Mouse (Mus musculus) cortical plate, adult 2 months (tissue): ENCODE data around the gene Rcan1. TPM values are rescaled to one million over a fixed set of nuclear protein-coding genes. Genes with fewer than 3 reads are reported as not detected.

Experiments used
- H3K27ac ChIP-seq: fragments of 200-500 bp; 2 replicates; pipeline ENCODE4 v1.5.1; 2012; ENCODE audit warnings: low read length, control low read depth, inconsistent platforms; ENCODE audit not compliant: insufficient read depth
- H3K4me1 ChIP-seq: fragments of 200-500 bp; 2 replicates; pipeline ENCODE4 v1.6.1; 2011; ENCODE audit warnings: low read length; ENCODE audit not compliant: control insufficient read depth, insufficient read depth
- H3K4me3 ChIP-seq: fragments of 200-500 bp; 2 replicates; pipeline ENCODE4 v1.5.1; 2011; ENCODE audit warnings: mild to moderate bottlenecking, low read length, control low read depth; ENCODE audit not compliant: insufficient read depth
- CTCF ChIP-seq: fragments of 200-500 bp; IDR thresholded peaks from 2 replicates; pipeline ENCODE4 v1.5.1; 2011; ENCODE audit warnings: mild to moderate bottlenecking, control low read depth, low read length; ENCODE audit not compliant: insufficient read depth; ENCODE audit errors: extremely low read depth
- POLR2A ChIP-seq: fragments of 200-500 bp; IDR thresholded peaks from 2 replicates; pipeline ENCODE4 v1.6.1; 2011; ENCODE audit warnings: mild to moderate bottlenecking, low read length, control low read depth; ENCODE audit not compliant: insufficient read depth; ENCODE audit errors: extremely low read depth
- polyA plus RNA-seq: library from polyadenylated mRNA; depleted of rRNA; stranded (reverse); fragments of >200 nt; gene quantifications from 2 replicates; pipeline ENCODE4 v1.2.3, GENCODE M21; 2012

Rcan1 gene
- polyA plus RNA-seq, 1 experiment, result 50.9 TPM

DNA sequence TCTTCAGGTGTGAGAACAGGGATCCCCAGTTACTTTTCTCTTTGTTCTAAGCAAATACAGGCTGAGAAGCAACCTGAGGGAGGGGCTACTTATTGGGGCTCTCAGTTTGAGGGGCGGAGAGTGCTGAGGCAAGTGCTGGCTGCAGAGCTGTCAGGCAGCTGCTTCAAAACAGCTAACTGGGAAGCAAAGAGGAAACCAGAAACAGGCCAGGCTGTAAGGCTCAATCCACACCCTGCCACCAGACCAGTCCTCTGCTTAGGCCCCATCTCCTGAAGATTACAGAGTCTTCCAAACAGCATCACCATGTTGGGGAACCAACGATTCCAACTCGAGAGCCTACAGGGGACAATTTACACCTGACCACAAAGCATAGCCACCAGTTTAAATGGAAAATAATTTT lies 2.2 kb upstream of the Rcan1 start:
- TF ChIP-seq POLR2A (no peak), CTCF (no peak)
- H3K27ac ChIP-seq, result no peak overlapping the region
- H3K4me1 ChIP-seq, result no peaks in the 10 kb centered on the region
- H3K4me3 ChIP-seq, result no peak overlapping the region

DNA sequence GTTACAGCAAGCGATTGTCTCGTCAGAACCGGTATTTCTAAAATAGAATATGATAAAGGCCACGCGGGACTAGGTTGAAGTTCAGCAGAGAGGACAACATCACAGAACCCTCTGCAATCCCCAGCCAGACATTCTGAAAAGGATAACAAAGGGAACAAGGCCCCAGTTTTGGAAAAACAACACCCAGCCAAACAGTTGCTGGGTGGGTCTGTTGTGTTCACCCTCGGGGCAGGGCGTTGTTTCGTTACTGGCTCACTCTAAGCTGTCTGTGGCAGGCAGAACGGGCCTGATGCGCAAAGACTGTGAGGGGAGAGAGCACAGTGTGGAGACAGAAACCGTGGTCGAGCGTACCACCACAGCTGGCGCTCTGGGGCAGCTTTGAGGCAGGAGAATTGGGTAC lies 2.2 kb downstream of the Rcan1 start:
- H3K4me1 ChIP-seq, result peaks cover 6% of the 10 kb centered on the region; the same call in 1 of the 2 replicates
- no peak for TF ChIP-seq CTCF
- no peak for TF ChIP-seq POLR2A
- H3K27ac ChIP-seq, result no peak overlapping the region
- H3K4me3 ChIP-seq, result no peak overlapping the region

DNA sequence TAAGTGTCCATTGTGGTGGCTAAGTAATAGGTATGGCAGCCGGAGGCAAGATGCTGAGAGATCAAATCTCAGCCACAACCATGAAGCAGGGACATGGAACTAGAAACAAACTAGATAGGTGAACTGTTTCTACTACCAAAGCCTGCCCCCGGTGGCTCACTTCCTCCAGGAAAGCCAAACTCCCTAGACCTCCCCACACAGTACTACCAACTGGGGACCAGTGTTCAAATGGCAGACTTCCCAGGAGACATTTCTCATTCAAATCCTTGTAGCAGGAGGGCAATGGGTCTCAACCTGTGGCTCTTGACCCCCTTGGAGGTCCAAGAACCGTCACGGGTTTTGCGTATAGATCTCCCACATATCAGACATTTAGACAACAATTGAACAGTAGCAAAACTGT lies 3.6 kb downstream of the Rcan1 start:
- Histone ChIP-seq H3K4me3 (no peak overlapping the region), H3K27ac (no peak overlapping the region), H3K4me1 (peaks cover 6% of the 10 kb centered on the region)
- no peak for TF ChIP-seq POLR2A
- no peak for TF ChIP-seq CTCF

DNA sequence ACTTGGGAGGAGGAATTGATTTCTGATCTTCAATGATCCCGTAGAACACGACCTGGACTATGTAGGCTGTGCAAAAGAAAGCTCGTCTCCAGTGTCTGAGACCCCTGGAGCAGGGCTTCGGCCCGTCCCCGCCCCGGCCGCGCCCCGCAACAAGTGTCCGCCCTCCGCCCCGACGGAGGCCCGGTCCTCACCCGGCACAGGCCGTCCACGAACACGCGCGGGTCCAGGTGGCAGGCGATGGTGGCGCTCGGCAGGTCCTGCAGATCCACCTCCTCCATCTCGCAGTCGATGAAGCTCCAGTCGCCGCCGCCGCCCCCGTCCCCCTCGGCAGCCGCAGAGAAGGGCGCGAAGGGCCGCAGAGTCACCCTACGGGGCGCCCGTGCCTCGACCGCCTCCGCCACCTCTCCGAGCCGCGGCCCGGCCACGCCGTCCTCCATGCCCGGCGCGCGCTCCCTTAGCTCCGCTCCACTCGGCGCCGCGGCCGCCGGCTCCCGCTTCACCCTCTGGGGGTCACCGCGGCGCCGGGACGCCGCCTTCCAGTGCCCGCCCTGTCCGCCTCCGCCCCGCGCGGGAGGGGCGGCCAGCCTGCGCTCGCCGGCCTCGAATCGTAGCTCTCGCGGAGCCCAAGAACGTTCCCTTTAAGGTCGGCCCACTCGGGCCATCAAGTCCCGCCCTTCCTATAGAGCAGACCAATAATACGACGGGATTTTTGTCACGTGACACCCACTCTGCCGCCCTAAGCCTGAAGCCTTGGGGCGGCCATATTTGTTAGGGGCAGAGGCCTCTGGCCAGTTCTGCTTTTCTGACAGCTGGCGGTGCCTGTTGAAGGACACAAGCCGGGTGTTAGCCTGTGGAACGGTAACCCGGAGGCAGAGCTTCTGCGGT lies 4.8 kb downstream of the Rcan1 start:
- TF ChIP-seq CTCF (no peak), POLR2A (peak; percentile 43; the same call in 1 of the 2 replicates)
- peak overlapping the region; percentile 48 for H3K27ac ChIP-seq
- H3K4me3 ChIP-seq, result peak overlapping the region; percentile 73
- H3K4me1 ChIP-seq, result peaks cover 6% of the 10 kb centered on the region

DNA sequence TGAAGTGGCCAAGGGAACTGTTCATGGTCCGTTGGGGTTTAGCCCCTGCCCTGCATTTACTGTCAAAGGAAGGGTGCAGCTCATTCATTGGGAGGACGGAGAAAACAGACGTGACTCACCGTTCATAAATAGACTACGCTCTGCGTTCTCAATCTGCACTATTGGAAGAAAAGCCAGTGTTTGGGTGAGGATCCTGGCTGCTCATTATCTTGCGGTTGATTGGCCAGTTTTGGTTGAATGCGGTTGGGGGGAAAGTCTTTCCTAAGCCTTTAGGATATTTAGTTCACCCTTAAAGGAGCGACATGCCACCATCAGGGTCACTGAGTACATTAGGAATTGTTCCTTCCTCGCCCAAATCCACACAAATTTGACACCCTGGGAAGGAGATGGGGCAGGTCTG lies 5.4 kb downstream of the Rcan1 start:
- TF ChIP-seq POLR2A, result no peak
- no peak for TF ChIP-seq CTCF
- Histone ChIP-seq H3K27ac (0 out of 2 replicates have a peak overlapping the region, but pooled peaks have one; percentile 48), H3K4me1 (peaks cover 9% of the 10 kb centered on the region), H3K4me3 (peak overlapping the region; percentile 73)

DNA sequence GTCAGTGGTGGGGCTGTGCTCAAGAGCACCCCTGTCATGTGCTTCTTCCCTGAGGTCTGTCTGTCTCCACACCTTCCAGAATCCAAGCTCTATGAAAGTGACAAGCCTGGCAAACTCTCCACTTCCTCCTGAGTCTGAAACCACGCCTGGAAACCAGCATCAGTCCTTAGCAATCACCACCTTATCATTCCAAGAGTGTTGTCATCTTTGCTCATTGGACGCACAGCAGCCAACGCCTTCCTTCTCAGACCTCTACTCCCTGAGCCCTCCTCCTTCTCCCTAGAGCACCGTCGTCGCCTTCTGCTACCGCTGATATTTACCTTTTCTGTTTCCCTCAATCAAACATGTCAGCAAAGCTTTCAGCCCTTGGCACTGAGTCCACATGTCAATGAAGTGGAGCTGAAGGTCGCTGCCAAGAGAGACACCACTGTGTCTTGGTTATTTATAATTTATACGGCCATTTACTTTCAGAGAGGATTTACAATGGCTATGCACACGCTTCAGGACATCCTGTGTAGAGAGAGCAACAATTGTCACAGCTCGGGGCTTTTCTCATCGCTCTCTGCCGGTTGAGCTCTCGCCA lies 6.2 kb downstream of the Rcan1 start:
- H3K27ac ChIP-seq, result no peak overlapping the region

DNA sequence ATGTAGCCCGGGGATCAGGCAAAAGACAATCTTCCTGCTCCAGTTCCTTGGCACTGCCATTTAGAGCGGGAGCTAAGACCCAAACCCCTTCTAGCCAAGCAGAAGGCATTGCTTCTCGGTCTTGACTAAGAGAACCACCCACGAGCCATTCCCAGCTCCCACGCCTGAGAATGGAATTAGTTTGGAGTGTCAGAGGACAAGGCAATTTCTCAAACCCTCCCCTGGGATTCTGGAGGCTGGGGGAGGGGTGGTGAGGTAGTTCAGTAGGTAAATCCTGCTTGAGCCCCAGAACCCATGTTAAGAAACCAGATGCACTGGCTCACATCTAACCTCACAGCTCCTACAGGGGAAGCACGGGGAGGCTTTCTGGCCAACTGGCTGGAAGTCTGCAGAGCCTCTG lies 9.3 kb downstream of the Rcan1 start:
- Histone ChIP-seq H3K4me3 (no peak overlapping the region), H3K27ac (no peak overlapping the region), H3K4me1 (peaks cover 9% of the 10 kb centered on the region)
- TF ChIP-seq CTCF (no peak), POLR2A (no peak)

More for the DNA sequence above, 6.2 kb downstream of the Rcan1 start:
- peak; percentile 10; the same call in 1 of the 2 replicates for TF ChIP-seq POLR2A
- no peak for TF ChIP-seq CTCF
- Histone ChIP-seq H3K4me3 (peak overlapping the region; percentile 73), H3K4me1 (peaks cover 9% of the 10 kb centered on the region)

DNA sequence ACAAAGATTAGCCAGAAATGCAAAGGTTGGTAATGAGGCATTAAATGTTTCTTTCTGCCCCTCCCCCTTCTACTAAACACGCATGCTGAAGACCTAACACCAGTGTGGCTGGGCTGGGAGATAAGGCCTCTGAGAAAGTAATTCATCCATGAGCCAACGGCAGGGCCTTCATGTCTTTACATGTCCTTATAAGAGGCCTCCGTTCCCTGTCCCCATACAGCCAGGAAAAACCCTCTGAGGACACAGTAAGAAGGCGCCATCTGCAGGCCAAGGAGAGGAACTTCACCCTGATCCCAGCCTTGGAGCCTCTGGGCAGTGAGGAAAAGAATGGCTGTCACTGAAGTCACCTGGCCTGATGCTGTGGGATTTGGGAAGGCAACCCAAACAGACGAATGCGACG lies 13.1 kb downstream of the Rcan1 start:
- TF ChIP-seq POLR2A, result no peak
- TF ChIP-seq CTCF, result peak; percentile 96

DNA sequence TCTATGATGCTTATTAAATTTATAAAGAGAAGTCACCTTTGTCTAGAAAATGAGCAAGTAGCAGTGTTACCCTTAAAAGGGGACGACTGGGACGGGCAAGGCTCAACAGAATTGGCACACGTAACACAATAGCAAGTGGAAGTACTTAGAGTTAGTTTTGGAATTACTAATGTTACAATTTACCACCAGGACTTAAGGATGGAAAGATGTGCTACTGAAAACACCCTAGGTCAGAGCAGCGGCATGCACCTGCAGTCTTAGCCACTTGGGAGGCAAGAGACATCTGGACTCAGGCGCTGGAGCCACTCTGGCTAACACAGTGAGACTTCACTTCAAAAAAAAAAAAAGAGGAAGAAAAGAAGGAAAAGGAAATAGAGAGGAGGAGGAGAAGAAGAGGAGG lies 14.7 kb downstream of the Rcan1 start:
- Histone ChIP-seq H3K27ac (no peak overlapping the region), H3K4me3 (no peak overlapping the region), H3K4me1 (peaks cover 7% of the 10 kb centered on the region)
- TF ChIP-seq CTCF, result no peak
- TF ChIP-seq POLR2A, result no peak

More for the DNA sequence above, 13.1 kb downstream of the Rcan1 start:
- no peak overlapping the region for H3K27ac ChIP-seq
- H3K4me1 ChIP-seq, result peaks cover 5% of the 10 kb centered on the region
- no peak overlapping the region for H3K4me3 ChIP-seq

DNA sequence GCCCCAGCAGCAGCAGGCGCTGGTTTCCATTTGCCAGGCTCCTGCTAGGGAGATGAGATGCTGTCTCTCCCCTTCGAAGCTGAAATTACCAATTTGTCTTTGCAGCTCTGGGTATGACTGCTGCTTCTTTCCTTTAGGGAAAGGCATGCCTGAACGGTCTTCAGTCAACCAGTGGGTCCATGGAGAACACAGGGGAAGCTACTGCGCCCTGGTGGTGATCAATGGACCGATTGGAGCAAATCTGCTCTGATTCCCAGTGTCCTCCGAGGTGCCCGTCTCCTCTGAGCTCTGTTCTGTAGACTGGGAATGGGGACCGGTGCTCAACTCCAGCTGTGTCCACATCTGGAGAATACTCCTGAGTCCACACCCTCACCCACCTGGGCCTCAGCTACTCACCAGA lies 15.2 kb downstream of the Rcan1 start:
- H3K27ac ChIP-seq, result no peak overlapping the region
- H3K4me3 ChIP-seq, result no peak overlapping the region
- peaks cover 6% of the 10 kb centered on the region for H3K4me1 ChIP-seq
- no peak for TF ChIP-seq POLR2A
- no peak for TF ChIP-seq CTCF

DNA sequence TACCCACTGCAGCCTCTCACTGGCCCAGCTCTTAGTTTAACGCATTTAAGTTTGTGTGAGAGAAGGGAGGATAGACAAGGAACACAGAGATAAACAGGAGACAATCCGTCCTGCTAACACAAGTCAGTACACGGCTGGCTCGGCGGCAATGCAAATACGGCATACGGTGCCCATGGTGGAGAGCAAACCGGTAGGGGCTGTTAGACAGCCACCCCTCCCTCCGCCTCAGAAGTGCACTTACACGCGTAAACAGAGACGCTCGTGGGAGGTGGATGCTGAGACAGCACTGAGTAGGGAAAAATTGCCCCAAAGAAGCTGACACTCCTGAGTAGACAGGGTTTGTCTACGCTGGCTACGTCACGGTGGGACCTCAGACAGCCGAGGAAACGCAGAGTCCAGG lies 16.2 kb downstream of the Rcan1 start:
- TF ChIP-seq CTCF (no peak), POLR2A (no peak)
- no peak overlapping the region for H3K4me3 ChIP-seq
- no peak overlapping the region for H3K27ac ChIP-seq
- peaks cover 8% of the 10 kb centered on the region for H3K4me1 ChIP-seq
